Mouse (Mus musculus) T-helper 17 cell (primary cell): ENCODE measurements around the gene Tbx18.

Experiments
- in situ Hi-C, 2 experiments: fragments of 300-600 bp; cut with MboI, MseI; formaldehyde crosslinking; loops; 1 replicate in 1 of 2; 2 replicates in 1 of 2; pipeline ENCODE4 v1.15.1; 2025; ENCODE audit warnings: high pct_unique_total_duplicates in 2 of 2

Tbx18 gene

DNA sequence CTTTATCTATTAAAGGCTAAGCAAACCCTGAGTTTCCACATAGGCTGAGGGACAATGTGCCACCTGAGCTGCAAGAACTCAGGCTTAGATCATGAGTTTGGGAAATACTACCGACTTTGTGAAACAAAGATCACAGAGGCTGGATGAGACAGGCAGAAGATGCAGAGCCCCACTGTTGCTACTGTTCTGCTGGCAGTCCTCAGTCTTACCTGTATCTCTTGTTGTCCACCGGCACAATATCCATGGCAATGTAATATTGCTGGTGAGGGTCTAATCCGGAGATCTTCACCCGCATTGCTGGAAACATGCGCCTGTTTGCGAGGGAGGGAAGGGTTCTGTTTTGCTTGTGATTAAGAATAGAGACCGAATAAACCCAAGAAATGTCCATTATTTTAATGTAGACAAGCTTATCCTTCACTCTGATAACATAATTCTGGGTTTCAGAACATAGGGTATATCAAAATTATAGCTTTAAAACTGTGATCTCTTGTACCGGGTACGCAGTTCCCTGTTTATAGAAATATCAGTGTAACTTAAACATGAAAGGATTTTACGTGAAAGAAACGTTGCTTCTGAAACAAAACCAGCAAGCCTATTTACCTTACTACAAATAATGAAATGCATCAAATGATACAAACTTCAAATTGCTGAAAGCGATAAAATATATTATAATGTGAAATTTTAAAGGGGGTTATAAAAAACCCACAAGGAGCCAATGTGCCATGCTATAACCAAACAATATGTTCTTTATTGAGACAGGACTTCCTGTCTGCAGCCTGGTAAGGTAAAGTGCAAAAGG, 3.7 kb downstream of the Tbx18 start:
- in situ Hi-C loops = loop anchor here (5.0 to 25.0 kb wide), 2 partner anchors 500 to 835 kb away; no protein-coding TSS in a partner anchor

- in situ Hi-C loops = loop anchor here in 1 of 2 experiments (25.0 kb wide), 1 partner anchor 491 kb away; no protein-coding TSS in a partner anchor
Observed at GRCm38 (mm10) chr9:87721793-87722192, 9.3 kb downstream of the Tbx18 start.

DNA sequence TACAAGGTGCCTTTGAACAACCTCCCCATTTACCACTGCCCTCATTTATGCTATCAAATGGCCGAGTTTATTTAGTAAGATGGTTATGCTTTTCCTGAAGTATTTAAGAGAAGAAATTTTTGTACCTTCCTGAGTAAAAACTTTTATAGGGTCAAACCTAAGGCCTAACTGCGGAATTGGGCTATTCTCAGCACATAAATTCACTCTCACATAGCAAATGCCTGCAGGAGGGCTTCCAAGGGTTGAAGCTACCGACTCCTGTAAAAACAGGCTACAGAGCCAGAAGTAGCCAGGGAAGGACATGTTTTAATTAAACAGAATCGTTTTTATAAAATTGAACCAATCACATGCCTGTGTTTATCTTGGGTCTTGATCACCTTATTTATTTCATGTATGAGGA, 20.7 kb downstream of the Tbx18 start:
- in situ Hi-C loops = loop anchor here in 1 of 2 experiments (25.0 kb wide), 1 partner anchor 502 kb away; no protein-coding TSS in a partner anchor

- in situ Hi-C loops = loop anchor here (5.0 to 25.0 kb wide), 2 partner anchors 504 kb away; no protein-coding TSS in a partner anchor
Observed at GRCm38 (mm10) chr9:87708151-87708550, 22.9 kb downstream of the Tbx18 start.

DNA sequence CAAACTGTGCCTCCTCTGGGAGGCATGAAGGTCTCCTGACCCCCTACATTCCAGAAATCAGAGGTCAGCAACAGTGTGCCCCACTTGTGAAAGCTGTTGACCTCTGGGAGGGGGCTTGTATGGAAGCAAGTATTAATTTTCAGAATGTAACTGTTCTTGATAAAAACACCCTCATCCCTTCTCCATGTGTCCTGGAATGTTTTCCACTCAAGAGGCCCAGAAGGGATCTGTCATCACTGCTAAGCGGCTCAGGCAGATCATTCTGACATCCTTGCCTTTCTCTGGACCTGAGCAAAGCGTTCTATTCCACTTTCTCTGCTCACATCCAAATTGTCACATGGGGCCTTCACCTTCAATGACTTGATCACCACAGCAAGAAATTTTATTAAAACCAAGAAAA, 28.8 kb downstream of the Tbx18 start:
- in situ Hi-C loops = loop anchor here in 1 of 2 experiments (25.0 kb wide), 1 partner anchor 510 kb away; no protein-coding TSS in a partner anchor

DNA sequence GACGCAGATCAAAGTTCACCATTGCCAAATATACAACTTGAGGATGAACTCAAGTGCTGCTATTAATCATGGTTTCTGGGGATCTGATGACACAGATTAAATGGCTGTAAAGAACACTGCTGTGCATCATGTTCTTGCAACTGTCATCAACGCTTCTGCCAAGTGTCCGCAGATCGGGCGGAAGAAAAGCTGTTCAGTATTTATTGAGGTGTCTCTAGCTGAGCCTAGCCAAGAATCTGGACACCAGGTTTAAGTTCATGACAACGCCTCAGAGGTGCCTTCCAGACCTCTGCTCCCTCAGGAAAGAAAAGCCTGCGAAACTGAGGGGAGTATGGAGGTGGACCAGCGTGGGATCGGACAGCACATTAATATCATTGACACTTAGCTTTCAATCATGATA, 44.1 kb downstream of the Tbx18 start:
- in situ Hi-C loops = no loop called here

- in situ Hi-C loops = no loop called here
Observed at GRCm38 (mm10) chr9:87682247-87682646, 48.8 kb downstream of the Tbx18 start.
